Mouse (Mus musculus) neutrophil, adult 59 days (primary cell): ENCODE results near the gene Olfr273. TPM values are rescaled to one million over a fixed set of nuclear protein-coding genes. Genes with fewer than 3 reads are reported as not detected.

Experiments used
- total RNA-seq, 2 experiments: library from RNA; stranded (reverse); gene quantifications; 1 replicate in 1 of 2; 2 replicates in 1 of 2; pipeline ENCODE4 v1.2.4; 2023

Gene Olfr273
- total RNA-seq: not detected

DNA sequence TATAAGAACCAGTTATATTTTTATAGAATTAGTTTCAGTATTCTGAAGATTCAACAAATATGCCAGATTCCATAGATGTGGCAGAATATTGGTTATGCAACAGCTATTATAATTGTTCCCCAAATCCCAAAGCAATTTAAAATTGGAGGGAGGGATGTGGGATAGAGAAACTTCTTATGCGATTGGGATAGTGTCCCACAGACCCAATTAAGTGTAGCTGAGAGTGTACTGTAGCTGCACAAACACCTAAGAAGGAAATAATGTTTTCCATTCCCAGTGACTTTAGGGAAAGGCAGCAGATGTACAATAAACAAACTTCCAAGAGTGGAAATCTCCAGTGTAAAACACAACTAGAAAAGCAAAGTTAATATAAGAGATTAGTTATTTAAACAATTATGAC is at the start of gene Olfr273:
Gene Olfr273 (minus strand): TSS at position 101 of the 400 bp plus-strand sequence.

DNA sequence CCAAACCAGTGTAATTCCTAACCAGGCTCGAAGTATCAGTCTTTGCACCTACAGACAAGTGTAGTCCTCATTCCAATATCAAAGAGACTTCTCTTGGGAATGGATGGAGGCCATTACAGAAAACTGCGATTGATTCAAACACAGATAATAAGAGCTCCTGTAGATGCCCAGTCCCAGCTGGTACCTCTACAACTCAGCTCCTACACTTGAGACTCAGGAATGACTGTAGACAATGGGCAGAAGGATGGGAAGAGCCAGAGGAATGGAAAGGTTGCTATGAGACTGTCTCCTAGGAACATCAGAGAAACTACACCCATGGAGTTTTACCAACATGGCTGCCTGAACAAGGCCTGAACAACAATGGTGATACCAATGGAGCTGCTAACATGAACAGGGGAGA is 44.7 kb downstream of the Olfr273 start, which contains the start of gene Olfr275:
Gene Olfr275 (plus strand): TSS at position 301 of the 400 bp plus-strand sequence.

Other genes starting within 250 kb of the Olfr273 start
- gene Olfr275, start 44.6 kb downstream of the Olfr273 start, total RNA-seq: not detected
- gene Olfr272, start 59.9 kb upstream of the Olfr273 start, total RNA-seq: not detected
- not detected for gene Olfr270, start 105.3 kb upstream of the Olfr273 start, total RNA-seq
- not detected for gene Nipsnap3a, start 130.0 kb upstream of the Olfr273 start, total RNA-seq
- 10 to 100 TPM; 38.7 to 43.7 TPM for gene Nipsnap3b, start 152.6 kb upstream of the Olfr273 start, total RNA-seq